Mouse (Mus musculus) limb, embryonic 13.5 days (tissue): ENCODE data around the gene Atat1. TPM values are rescaled to one million over a fixed set of nuclear protein-coding genes. Genes with fewer than 3 reads are reported as not detected.
A peak's percentile ranks its signal among the peaks of the same experiment; 100 is the strongest.
"Not testable (repeated sequence)": the region's sequence is repeated elsewhere in the genome, so short reads cannot be mapped to it uniquely, and the experiment has no call there.

Experiments
- ATAC-seq: fragments of 200-750 bp; cut with Nextera tagmentation; 2 replicates; pipeline ENCODE4 v1.8.0; 2017; ENCODE audit warnings: low read depth, moderate number of reproducible peaks, moderate TSS enrichment; ENCODE audit not compliant: low FRiP score
- H3K27ac ChIP-seq: fragments of 300-500 bp; sonication (generic); 2 replicates; pipeline ENCODE4 v1.5.1; 2015; ENCODE audit warnings: inconsistent platforms, mild to moderate bottlenecking, moderate library complexity
- H3K27me3 ChIP-seq: fragments of 300-500 bp; sonication (generic); 2 replicates; pipeline ENCODE4 v1.6.1; 2015; ENCODE audit warnings: mild to moderate bottlenecking, inconsistent platforms
- H3K36me3 ChIP-seq: fragments of 300-500 bp; sonication (generic); 2 replicates; pipeline ENCODE4 v1.6.1; 2015; ENCODE audit warnings: inconsistent platforms, mild to moderate bottlenecking, moderate library complexity
- H3K4me1 ChIP-seq: fragments of 300-500 bp; sonication (generic); 2 replicates; pipeline ENCODE4 v1.6.1; 2015; ENCODE audit warnings: inconsistent platforms
- H3K4me2 ChIP-seq: fragments of 300-500 bp; sonication (generic); replicated peaks from 2 replicates; pipeline ENCODE4 v1.6.1; 2015; ENCODE audit warnings: inconsistent platforms, mild to moderate bottlenecking, moderate library complexity
- H3K4me3 ChIP-seq: fragments of 300-500 bp; sonication (generic); 2 replicates; pipeline ENCODE4 v1.5.1; 2015; ENCODE audit warnings: moderate library complexity, mild to moderate bottlenecking, inconsistent platforms
- H3K9ac ChIP-seq: fragments of 300-500 bp; sonication (generic); 2 replicates; pipeline ENCODE4 v1.6.1; 2015; ENCODE audit warnings: mild to moderate bottlenecking, inconsistent platforms
- H3K9me3 ChIP-seq: fragments of 300-500 bp; sonication (generic); 2 replicates; pipeline ENCODE4 v1.6.1; 2016; ENCODE audit warnings: inconsistent platforms
- WGBS: fragments of 180-500 bp; shearing (Covaris S2); methylation state at CpG from one replicate; pipeline ENCODE4 v1.1.7; 2015; 5-methylcytosine and 5-hydroxymethylcytosine counted together
- polyA plus RNA-seq: library from polyadenylated mRNA; unstranded; fragments of >200 nt; fragmentation: Nextera tagmentation; extraction: Ambion mirVana; gene quantifications from 2 replicates; pipeline ENCODE4 v1.2.1, GENCODE M21; 2015

Gene Atat1
- polyA plus RNA-seq, result 128 and 139 TPM in 2 replicates

- 3% methylated on average over 25 of the region's 25 CpGs for WGBS
- H3K4me2 ChIP-seq, result peak within 1 kb of the TSS; percentile 95
- H3K9me3 ChIP-seq, result no peaks in the 10 kb centered on the region
- ATAC-seq, result peak; percentile 90
- H3K4me3 ChIP-seq, result peak within 1 kb of the TSS; percentile 74
- H3K27ac ChIP-seq, result peak within 1 kb of the TSS; percentile 70
- peak within 1 kb of the TSS; percentile 83 for H3K9ac ChIP-seq
- peaks cover 19% of the 10 kb centered on the region for H3K4me1 ChIP-seq
- peaks cover 75% of the 10 kb centered on the region for H3K36me3 ChIP-seq
- no peaks in the 10 kb centered on the region for H3K27me3 ChIP-seq
These were observed at the start of gene Atat1 for GRCm38 (mm10) chr17:35909919-35910369. Gene Atat1, minus strand, starts transcription at chr17:35910075.

GRCm38 (mm10) chr17:35958533-35959223, 48.8 kb upstream of the Atat1 start:
- Histone ChIP-seq H3K9ac (no peak overlapping the region), H3K27ac (no peak overlapping the region), H3K4me1 (no peaks in the 10 kb centered on the region), H3K4me2 (no peak overlapping the region), H3K36me3 (peaks cover 83% of the 10 kb centered on the region), H3K27me3 (no peaks in the 10 kb centered on the region), H3K4me3 (no peak overlapping the region), H3K9me3 (no peaks in the 10 kb centered on the region)
- WGBS, result 92% methylated on average over 15 of the region's 15 CpGs
- no peak for ATAC-seq

- Histone ChIP-seq H3K4me2 (no peak overlapping the region), H3K9me3 (no peaks in the 10 kb centered on the region), H3K27ac (no peak overlapping the region), H3K4me3 (no peak overlapping the region), H3K27me3 (no peaks in the 10 kb centered on the region), H3K9ac (no peak overlapping the region), H3K4me1 (no peaks in the 10 kb centered on the region), H3K36me3 (peaks cover 43% of the 10 kb centered on the region)
- ATAC-seq, result no peak
- WGBS, result 79% methylated on average over 8 of the region's 8 CpGs
These were observed 44.8 kb upstream of the Atat1 start for GRCm38 (mm10) chr17:35954665-35955064.

GRCm38 (mm10) chr17:35952559-35952958, 42.7 kb upstream of the Atat1 start:
- not testable (repeated sequence) for H3K4me2 ChIP-seq, H3K27me3 ChIP-seq, H3K27ac ChIP-seq, H3K4me3 ChIP-seq, H3K9ac ChIP-seq, H3K4me1 ChIP-seq, H3K9me3 ChIP-seq, ATAC-seq
- WGBS, result 86% methylated on average over 3 of the region's 3 CpGs
- H3K36me3 ChIP-seq, result peaks cover 21% of the 10 kb centered on the region

- not testable (repeated sequence) for H3K4me2 ChIP-seq, H3K27me3 ChIP-seq, H3K9me3 ChIP-seq, H3K4me1 ChIP-seq, H3K27ac ChIP-seq, ATAC-seq, H3K9ac ChIP-seq, H3K4me3 ChIP-seq, H3K36me3 ChIP-seq
These were observed 41.1 kb upstream of the Atat1 start for GRCm38 (mm10) chr17:35950946-35951345.

GRCm38 (mm10) chr17:35939941-35940340, 30.1 kb upstream of the Atat1 start:
- ATAC-seq, result no peak
- Histone ChIP-seq H3K27me3 (no peaks in the 10 kb centered on the region), H3K9ac (no peak overlapping the region), H3K27ac (no peak overlapping the region), H3K4me3 (no peak overlapping the region), H3K4me1 (no peaks in the 10 kb centered on the region), H3K36me3 (no peaks in the 10 kb centered on the region), H3K9me3 (no peaks in the 10 kb centered on the region), H3K4me2 (no peak overlapping the region)
- 60% methylated on average over 1 of the region's 1 CpGs for WGBS

GRCm38 (mm10) chr17:35939108-35939507, 29.2 kb upstream of the Atat1 start:
- H3K9me3 ChIP-seq, result no peaks in the 10 kb centered on the region
- no peaks in the 10 kb centered on the region for H3K4me1 ChIP-seq
- 48% methylated on average over 2 of the region's 2 CpGs for WGBS
- H3K9ac ChIP-seq, result no peak overlapping the region
- H3K4me3 ChIP-seq, result no peak overlapping the region
- no peaks in the 10 kb centered on the region for H3K36me3 ChIP-seq
- H3K4me2 ChIP-seq, result no peak overlapping the region
- ATAC-seq, result no peak
- no peaks in the 10 kb centered on the region for H3K27me3 ChIP-seq
- H3K27ac ChIP-seq, result no peak overlapping the region

- Histone ChIP-seq H3K36me3 (no peaks in the 10 kb centered on the region), H3K9ac (no peak overlapping the region), H3K27me3 (no peaks in the 10 kb centered on the region), H3K4me1 (no peaks in the 10 kb centered on the region), H3K9me3 (no peaks in the 10 kb centered on the region), H3K27ac (no peak overlapping the region), H3K4me2 (no peak overlapping the region), H3K4me3 (no peak overlapping the region)
- 49% methylated on average over 2 of the region's 2 CpGs for WGBS
- peak; percentile 48; the same call in 1 of the 2 replicates for ATAC-seq
These were observed 27.9 kb upstream of the Atat1 start for GRCm38 (mm10) chr17:35937700-35938348.

- 86% methylated on average over 14 of the region's 14 CpGs for WGBS
- not testable (repeated sequence) for H3K4me3 ChIP-seq, H3K9ac ChIP-seq, H3K36me3 ChIP-seq, H3K4me2 ChIP-seq, ATAC-seq, H3K27ac ChIP-seq, H3K27me3 ChIP-seq, H3K9me3 ChIP-seq, H3K4me1 ChIP-seq
These were observed 25.9 kb upstream of the Atat1 start for GRCm38 (mm10) chr17:35935763-35936162.

GRCm38 (mm10) chr17:35932608-35933007, 22.7 kb upstream of the Atat1 start:
- no peak overlapping the region for H3K4me2 ChIP-seq
- H3K27ac ChIP-seq, result no peak overlapping the region
- H3K9me3 ChIP-seq, result no peaks in the 10 kb centered on the region
- H3K27me3 ChIP-seq, result no peaks in the 10 kb centered on the region
- H3K36me3 ChIP-seq, result peaks cover 41% of the 10 kb centered on the region
- H3K4me1 ChIP-seq, result no peaks in the 10 kb centered on the region
- WGBS, result 96% methylated on average over 4 of the region's 4 CpGs
- no peak overlapping the region for H3K9ac ChIP-seq
- no peak overlapping the region for H3K4me3 ChIP-seq
- no peak for ATAC-seq

GRCm38 (mm10) chr17:35930627-35931026, 20.8 kb upstream of the Atat1 start:
- ATAC-seq, result no peak
- H3K4me2 ChIP-seq, result no peak overlapping the region
- H3K36me3 ChIP-seq, result peaks cover 58% of the 10 kb centered on the region
- H3K27ac ChIP-seq, result no peak overlapping the region
- no peaks in the 10 kb centered on the region for H3K9me3 ChIP-seq
- H3K27me3 ChIP-seq, result no peaks in the 10 kb centered on the region
- H3K9ac ChIP-seq, result no peak overlapping the region
- no peak overlapping the region for H3K4me3 ChIP-seq
- H3K4me1 ChIP-seq, result no peaks in the 10 kb centered on the region
- WGBS, result 96% methylated on average over 12 of the region's 12 CpGs

- H3K4me3 ChIP-seq, result no peak overlapping the region
- 93% methylated on average over 2 of the region's 2 CpGs for WGBS
- no peak overlapping the region for H3K9ac ChIP-seq
- no peak overlapping the region for H3K4me2 ChIP-seq
- no peak overlapping the region for H3K27ac ChIP-seq
- ATAC-seq, result no peak
- H3K4me1 ChIP-seq, result no peaks in the 10 kb centered on the region
- H3K27me3 ChIP-seq, result no peaks in the 10 kb centered on the region
- H3K36me3 ChIP-seq, result peaks cover 69% of the 10 kb centered on the region
- no peaks in the 10 kb centered on the region for H3K9me3 ChIP-seq
These were observed 19.7 kb upstream of the Atat1 start for GRCm38 (mm10) chr17:35929534-35929933.
